Mouse (Mus musculus) right cerebral cortex, postnatal 14 days (tissue): ENCODE measurements around the gene Plcl2.
"Not testable (repeated sequence)": the region's sequence is repeated elsewhere in the genome, so short reads cannot be mapped to it uniquely, and the experiment has no call there.

Source experiments
- DNase-seq: peaks from one replicate; pipeline ENCODE4 v3.0.0; 2022

The Plcl2 gene

GRCm38 (mm10) chr17:50679613-50680534, 170.7 kb downstream of the Plcl2 start:
- DNase-seq = no peak

- DNase-seq = no peak
Observed at GRCm38 (mm10) chr17:50682696-50683095, 173.5 kb downstream of the Plcl2 start.

- DNase-seq = no peak
Observed at GRCm38 (mm10) chr17:50684960-50685645, 175.9 kb downstream of the Plcl2 start.

- DNase-seq = no peak
Observed at GRCm38 (mm10) chr17:50687670-50688069, 178.5 kb downstream of the Plcl2 start.

- DNase-seq = no peak
Observed at GRCm38 (mm10) chr17:50688135-50688534, 178.9 kb downstream of the Plcl2 start.

- not testable (repeated sequence) for DNase-seq
Observed at GRCm38 (mm10) chr17:50698410-50698809, 189.2 kb downstream of the Plcl2 start.

GRCm38 (mm10) chr17:50710497-50711222, 201.5 kb downstream of the Plcl2 start:
- no peak for DNase-seq

GRCm38 (mm10) chr17:50717586-50717985, 208.4 kb downstream of the Plcl2 start:
- no peak for DNase-seq

GRCm38 (mm10) chr17:50724376-50724775, 215.2 kb downstream of the Plcl2 start:
- DNase-seq = no peak

GRCm38 (mm10) chr17:50726265-50726664, 217.1 kb downstream of the Plcl2 start:
- no peak for DNase-seq

- DNase-seq = no peak
Observed at GRCm38 (mm10) chr17:50729031-50729430, 219.8 kb downstream of the Plcl2 start.

GRCm38 (mm10) chr17:50729577-50729976, 220.4 kb downstream of the Plcl2 start:
- DNase-seq = no peak

GRCm38 (mm10) chr17:50730896-50731295, 221.7 kb downstream of the Plcl2 start:
- no peak for DNase-seq

GRCm38 (mm10) chr17:50731876-50732275, 222.7 kb downstream of the Plcl2 start:
- DNase-seq = no peak

GRCm38 (mm10) chr17:50733390-50733789, 224.2 kb downstream of the Plcl2 start:
- DNase-seq = no peak

- no peak for DNase-seq
Observed at GRCm38 (mm10) chr17:50734781-50735180, 225.6 kb downstream of the Plcl2 start.

GRCm38 (mm10) chr17:50735382-50735954, 226.3 kb downstream of the Plcl2 start:
- DNase-seq = no peak

- DNase-seq = no peak
Observed at GRCm38 (mm10) chr17:50735955-50736533, 226.8 kb downstream of the Plcl2 start.

- no peak for DNase-seq
Observed at GRCm38 (mm10) chr17:50737068-50737467, 227.9 kb downstream of the Plcl2 start.
